Mouse (Mus musculus) T-helper 17 cell (primary cell): ENCODE data around the gene Snx1.

ENCODE experiments used
- in situ Hi-C, 2 experiments: fragments of 300-600 bp; cut with MboI, MseI; formaldehyde crosslinking; loops; 1 replicate in 1 of 2; 2 replicates in 1 of 2; pipeline ENCODE4 v1.15.1; 2025; ENCODE audit warnings: high pct_unique_total_duplicates in 2 of 2

Snx1 gene

GRCm38 (mm10) chr9:66126456-66127192, at the start of gene Snx1, which contains the start of gene Ciao2a:
TSS of gene Snx1 (minus strand) at chr9:66126587.
TSS of gene Ciao2a (plus strand) at chr9:66126611.
- in situ Hi-C loops = no loop called here

- in situ Hi-C loops = loop anchor here in 1 of 2 experiments (25.0 kb wide), 1 partner anchor 1612 kb away; no protein-coding TSS in a partner anchor
Measured at GRCm38 (mm10) chr9:66174985-66175384, 48.6 kb upstream of the Snx1 start.

- in situ Hi-C loops = loop anchor here in 1 of 2 experiments (25.0 kb wide), 1 partner anchor 1614 kb away; no protein-coding TSS in a partner anchor
Measured at GRCm38 (mm10) chr9:66173316-66173855, 47.0 kb upstream of the Snx1 start.

GRCm38 (mm10) chr9:66171275-66171921, 45.0 kb upstream of the Snx1 start:
- in situ Hi-C loops = loop anchor here in 1 of 2 experiments (25.0 kb wide), 1 partner anchor 1616 kb away; no protein-coding TSS in a partner anchor

GRCm38 (mm10) chr9:66170506-66170905, 44.1 kb upstream of the Snx1 start:
- in situ Hi-C loops = loop anchor here in 1 of 2 experiments (25.0 kb wide), 1 partner anchor 1617 kb away; no protein-coding TSS in a partner anchor

- in situ Hi-C loops = loop anchor here in 1 of 2 experiments (25.0 kb wide), 1 partner anchor 1619 kb away; no protein-coding TSS in a partner anchor
Measured at GRCm38 (mm10) chr9:66168233-66168632, 41.8 kb upstream of the Snx1 start.

- in situ Hi-C loops = loop anchor here in 1 of 2 experiments (25.0 kb wide), 1 partner anchor 1620 kb away; no protein-coding TSS in a partner anchor
Measured at GRCm38 (mm10) chr9:66167222-66167621, 40.8 kb upstream of the Snx1 start.

GRCm38 (mm10) chr9:66162995-66163394, 36.6 kb upstream of the Snx1 start:
- in situ Hi-C loops = loop anchor here in 1 of 2 experiments (25.0 kb wide), 1 partner anchor 1624 kb away; no protein-coding TSS in a partner anchor

- in situ Hi-C loops = loop anchor here in 1 of 2 experiments (25.0 kb wide), 1 partner anchor 1627 kb away; no protein-coding TSS in a partner anchor
Measured at GRCm38 (mm10) chr9:66160155-66160554, 33.8 kb upstream of the Snx1 start.

GRCm38 (mm10) chr9:66158885-66159430, 32.6 kb upstream of the Snx1 start:
- in situ Hi-C loops = loop anchor here in 1 of 2 experiments (25.0 kb wide), 1 partner anchor 1628 kb away; no protein-coding TSS in a partner anchor

GRCm38 (mm10) chr9:66157958-66158830, 31.8 kb upstream of the Snx1 start, which contains the start of gene Dapk2:
TSS of gene Dapk2 (plus strand) at chr9:66158223.
- in situ Hi-C loops = loop anchor here in 1 of 2 experiments (25.0 kb wide), 1 partner anchor 1629 kb away; no protein-coding TSS in a partner anchor

GRCm38 (mm10) chr9:66155534-66155933, 29.1 kb upstream of the Snx1 start:
- in situ Hi-C loops = loop anchor here in 1 of 2 experiments (25.0 kb wide), 1 partner anchor 1632 kb away; no protein-coding TSS in a partner anchor

GRCm38 (mm10) chr9:66154013-66154412, 27.6 kb upstream of the Snx1 start:
- in situ Hi-C loops = loop anchor here in 1 of 2 experiments (25.0 kb wide), 1 partner anchor 1633 kb away; no protein-coding TSS in a partner anchor

- in situ Hi-C loops = loop anchor here in 1 of 2 experiments (25.0 kb wide), 1 partner anchor 1634 kb away; no protein-coding TSS in a partner anchor
Measured at GRCm38 (mm10) chr9:66153594-66153993, 27.2 kb upstream of the Snx1 start.

GRCm38 (mm10) chr9:66152011-66152410, 25.6 kb upstream of the Snx1 start:
- in situ Hi-C loops = loop anchor here in 1 of 2 experiments (25.0 kb wide), 1 partner anchor 1635 kb away; no protein-coding TSS in a partner anchor

- in situ Hi-C loops = no loop called here
Measured at GRCm38 (mm10) chr9:66146141-66146540, 19.8 kb upstream of the Snx1 start.

GRCm38 (mm10) chr9:66144248-66144647, 17.9 kb upstream of the Snx1 start:
- in situ Hi-C loops = no loop called here

- in situ Hi-C loops = no loop called here
Measured at GRCm38 (mm10) chr9:66142265-66142664, 15.9 kb upstream of the Snx1 start.

GRCm38 (mm10) chr9:66138193-66138592, 11.8 kb upstream of the Snx1 start:
- in situ Hi-C loops = no loop called here

- in situ Hi-C loops = no loop called here
Measured at GRCm38 (mm10) chr9:66135967-66136366, 9.6 kb upstream of the Snx1 start.
